Mouse (Mus musculus) thymus, postnatal 10 days (tissue): ENCODE data around the gene Tmigd1.
"Not testable (repeated sequence)": the region's sequence is repeated elsewhere in the genome, so short reads cannot be mapped to it uniquely, and the experiment has no call there.

Source experiments
- DNase-seq, 2 experiments: peaks; one replicate each; pipeline ENCODE4 v3.0.0; 2021; ENCODE audit warnings: low spot score in 2 of 2

Gene Tmigd1

GRCm38 (mm10) chr11:76898751-76899150 lies 3.2 kb upstream of the Tmigd1 start:
- DNase-seq, result no peak

GRCm38 (mm10) chr11:76899758-76900738 lies 1.9 kb upstream of the Tmigd1 start:
- DNase-seq, result no peak

- no peak for DNase-seq
Measured at GRCm38 (mm10) chr11:76904340-76904739, 2.4 kb downstream of the Tmigd1 start.

DNA sequence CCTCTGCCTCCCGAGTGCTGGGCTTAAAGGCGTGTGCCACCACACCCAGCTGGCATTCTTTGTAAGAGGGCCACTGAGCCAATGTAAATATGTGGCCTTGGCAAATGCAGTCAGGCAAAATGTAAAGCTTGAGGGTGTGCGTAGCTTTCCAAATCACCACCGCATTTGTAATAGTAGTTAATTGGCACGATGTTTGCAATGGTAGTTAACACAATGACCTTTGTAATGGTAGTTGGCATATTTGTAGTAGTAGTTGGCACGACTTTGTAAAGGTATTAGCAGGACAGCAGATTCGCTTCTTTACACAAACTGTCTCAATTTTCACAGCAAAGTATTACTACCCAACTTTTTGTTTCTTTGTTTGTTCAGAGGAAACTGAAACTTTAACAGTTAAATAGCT lies 6.7 kb downstream of the Tmigd1 start:
- no peak for DNase-seq

DNA sequence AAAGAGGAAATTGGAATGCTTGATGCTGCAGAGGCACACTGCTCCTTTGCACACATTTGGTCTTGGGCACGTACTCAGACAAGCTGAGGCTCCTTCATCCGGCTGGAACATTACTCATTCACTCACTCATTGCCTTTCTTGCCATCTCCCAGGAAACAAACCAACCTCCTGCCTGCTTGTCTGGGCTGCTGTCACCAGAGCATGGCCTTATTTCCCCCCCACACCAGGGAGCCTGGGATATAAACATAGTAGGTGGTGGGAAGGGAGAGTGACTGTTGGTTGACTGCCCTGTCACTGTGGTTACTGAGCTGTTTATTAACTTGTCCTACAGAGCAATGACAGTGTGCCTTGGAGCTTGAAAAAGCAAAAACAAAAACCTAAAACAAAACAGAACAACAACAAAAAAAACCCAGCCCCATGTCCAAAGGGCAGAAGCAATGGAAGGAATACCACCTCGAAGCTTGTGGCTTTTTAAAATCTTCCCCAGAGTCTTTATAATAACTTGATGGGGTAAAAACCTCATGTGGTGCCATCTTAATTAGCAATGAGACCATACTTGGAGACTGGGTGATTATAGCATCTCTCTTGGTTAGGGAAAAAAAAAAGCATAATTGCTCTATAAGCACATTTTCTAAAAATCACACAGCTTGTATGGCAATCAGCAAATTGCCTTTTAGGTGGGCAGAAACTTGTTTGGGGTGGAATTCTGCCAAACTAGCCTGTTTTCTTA lies 9.5 kb downstream of the Tmigd1 start:
- DNase-seq, result no peak

GRCm38 (mm10) chr11:76912055-76912395 lies 10.1 kb downstream of the Tmigd1 start:
- no peak for DNase-seq

GRCm38 (mm10) chr11:76914366-76914765 lies 12.4 kb downstream of the Tmigd1 start:
- DNase-seq, result no peak

DNA sequence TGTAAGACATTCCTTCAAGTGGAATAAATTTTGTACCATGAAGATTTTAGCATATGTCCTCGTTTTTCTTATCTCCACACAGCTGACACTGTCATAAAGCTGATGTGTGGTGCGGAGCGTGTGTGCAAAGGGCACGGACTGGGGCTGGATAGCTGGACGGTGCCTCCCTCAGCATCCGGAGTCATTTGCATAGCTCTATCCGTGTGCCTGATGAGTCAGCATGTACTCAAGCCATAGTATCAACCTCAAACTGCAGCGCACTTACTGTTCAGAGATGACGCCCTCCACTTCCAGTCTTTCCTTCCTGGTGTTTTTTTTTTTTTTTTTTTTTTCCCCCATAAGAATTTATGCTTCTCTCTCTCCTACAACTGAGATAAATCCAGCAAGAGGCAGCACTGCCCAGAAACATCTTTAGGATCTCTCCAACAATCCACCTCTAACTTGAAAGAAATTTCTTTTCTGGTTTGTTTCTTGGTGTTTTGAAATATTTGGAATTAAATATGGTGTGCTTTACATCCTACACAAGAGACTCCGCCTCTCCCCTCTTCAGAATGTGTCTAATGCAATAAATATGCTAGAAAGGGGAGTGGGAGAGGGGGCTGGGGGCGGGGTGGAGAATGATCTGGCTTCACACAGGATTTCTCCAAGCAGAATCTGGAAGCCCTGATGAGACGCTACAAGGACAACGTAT lies 14.7 kb downstream of the Tmigd1 start:
- DNase-seq, result no peak

DNA sequence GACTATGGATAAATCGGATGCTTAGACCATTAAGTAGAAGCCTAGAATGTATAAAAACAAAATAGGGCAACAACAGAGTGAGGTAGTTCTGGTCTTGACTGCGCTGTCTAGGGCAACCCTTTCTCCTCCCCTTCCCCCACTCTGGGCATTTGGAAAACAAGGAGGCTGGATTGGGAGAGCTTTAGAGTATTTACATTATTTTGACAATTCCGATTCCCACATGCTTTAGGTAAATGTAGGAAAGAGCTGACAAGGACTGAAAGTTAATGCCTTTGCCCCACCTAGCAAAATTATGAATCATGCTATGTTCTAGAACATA lies 15.2 kb downstream of the Tmigd1 start:
- no peak for DNase-seq

- DNase-seq, result no peak
Measured at GRCm38 (mm10) chr11:76920607-76921006, 18.6 kb downstream of the Tmigd1 start.

GRCm38 (mm10) chr11:76924759-76925236 lies 22.8 kb downstream of the Tmigd1 start, which contains the start of gene Blmh:
Gene Blmh, plus strand, starts transcription at chr11:76924809.
- DNase-seq, result no peak

DNA sequence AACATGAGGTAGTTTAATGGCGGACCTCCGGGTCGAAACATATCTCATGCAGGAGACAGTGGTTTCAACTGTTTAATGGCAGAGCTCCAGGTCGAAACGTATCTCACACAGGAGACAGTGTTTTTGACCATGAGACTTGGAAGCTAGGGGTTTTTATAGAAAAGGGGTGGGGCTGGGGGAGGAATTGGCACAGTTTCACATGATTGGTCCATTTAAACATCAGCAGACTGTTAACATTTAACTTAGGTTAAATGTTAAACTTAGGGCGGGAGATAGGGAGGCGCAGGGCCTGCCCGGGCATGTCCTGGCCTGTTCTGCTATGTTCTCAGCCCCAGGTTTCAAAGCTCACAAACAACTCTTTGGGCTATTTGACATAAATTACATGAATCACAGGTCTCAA lies 26.6 kb downstream of the Tmigd1 start:
- DNase-seq, result not testable (repeated sequence)

DNA sequence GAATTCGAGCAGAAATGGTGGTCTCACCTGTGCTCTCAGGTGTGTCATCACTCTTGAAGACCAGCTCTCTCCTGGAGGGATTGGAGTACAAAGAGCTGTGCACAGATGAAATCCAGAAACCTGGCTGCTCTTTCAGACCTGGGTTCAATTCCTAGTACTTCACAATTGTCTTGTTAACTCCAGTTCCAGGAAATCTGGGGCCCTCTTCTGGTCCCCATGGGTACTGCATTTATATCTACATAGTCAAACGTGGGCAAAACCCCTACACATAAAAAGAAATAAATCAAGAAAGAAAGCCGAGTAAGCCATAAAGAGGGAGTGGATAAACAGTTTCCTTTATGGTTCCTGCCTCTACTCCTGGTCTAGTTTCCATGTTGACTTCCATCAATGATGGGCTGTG lies 31.2 kb downstream of the Tmigd1 start:
- DNase-seq, result no peak

GRCm38 (mm10) chr11:76936578-76936977 lies 34.6 kb downstream of the Tmigd1 start:
- no peak for DNase-seq

DNA sequence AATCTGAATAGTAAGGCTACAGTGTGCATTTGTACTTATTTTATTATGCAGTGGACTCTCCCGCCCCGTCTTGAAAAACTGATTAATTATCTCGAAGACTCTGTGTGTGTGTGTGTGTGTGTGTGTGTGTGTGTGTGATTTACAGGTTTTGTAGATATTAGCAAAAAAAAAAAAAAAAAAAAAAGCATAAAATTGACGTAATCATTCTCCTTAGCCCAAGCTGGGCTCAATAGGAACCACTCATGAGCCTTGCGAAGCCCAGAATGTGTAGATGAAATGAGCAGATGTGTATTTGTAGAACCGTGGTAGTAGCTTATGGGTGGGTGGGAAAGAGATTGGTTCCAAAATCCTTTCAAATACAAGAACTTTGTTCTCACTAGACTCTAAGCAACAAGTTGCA lies 42.9 kb downstream of the Tmigd1 start:
- DNase-seq, result no peak

DNA sequence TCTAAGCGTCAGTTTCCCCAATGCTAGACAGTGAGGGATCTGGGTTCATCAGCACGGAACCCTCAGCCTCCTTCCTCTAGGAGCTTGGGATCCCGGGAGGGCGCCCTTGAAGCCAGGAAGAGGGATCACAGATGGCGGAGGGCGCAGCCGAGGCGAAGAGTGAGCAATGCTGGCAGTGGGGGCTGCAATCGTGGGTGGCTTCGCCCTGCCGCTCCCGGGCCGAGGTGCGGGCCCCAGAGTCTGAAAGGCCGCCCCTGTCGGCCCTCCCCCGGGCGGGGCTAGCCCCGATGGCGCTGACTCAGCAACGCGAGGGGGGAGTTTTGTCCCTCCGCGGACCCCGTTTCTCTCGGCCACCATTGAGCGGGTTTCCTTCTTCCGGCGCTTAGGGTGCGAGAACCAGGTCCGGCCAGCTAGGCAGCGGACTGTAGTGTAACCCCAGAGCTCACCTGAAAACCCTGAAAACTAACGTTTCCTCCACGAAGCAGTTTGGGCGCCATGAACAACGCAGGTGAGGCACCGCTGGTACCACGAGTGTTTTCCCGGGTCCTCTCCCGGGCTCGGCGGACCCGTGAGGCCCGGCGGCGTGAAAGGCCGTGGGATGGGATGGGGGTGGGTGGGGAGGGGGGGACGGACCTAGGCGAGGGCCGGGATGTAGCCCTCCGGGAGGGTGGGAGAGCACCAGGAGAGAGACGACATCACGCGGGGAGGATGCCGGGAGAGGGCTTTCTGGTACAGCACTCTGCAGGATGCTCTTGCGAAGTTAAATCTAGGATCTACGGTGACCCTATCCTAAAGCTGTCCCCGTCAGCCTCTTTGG lies 43.6 kb downstream of the Tmigd1 start:
- DNase-seq, result peak; percentile 89 to 94

DNA sequence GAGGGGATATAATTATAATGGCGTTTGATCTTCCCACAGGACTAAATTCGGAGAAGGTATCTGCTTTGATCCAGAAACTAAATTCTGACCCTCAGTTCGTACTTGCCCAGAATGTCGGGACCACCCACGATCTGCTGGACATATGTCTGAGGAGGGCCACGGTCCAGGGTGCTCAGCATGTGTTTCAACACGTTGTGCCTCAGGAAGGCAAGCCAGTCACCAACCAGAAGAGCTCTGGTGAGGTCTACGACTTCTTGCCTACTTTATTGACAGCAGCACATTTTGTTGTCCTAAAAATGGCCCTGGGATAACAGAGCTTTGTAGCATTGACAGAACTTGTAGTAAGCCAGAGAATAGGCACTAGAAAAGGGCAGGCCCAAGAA lies 44.2 kb downstream of the Tmigd1 start:
- DNase-seq, result no peak

- DNase-seq, result no peak
Measured at GRCm38 (mm10) chr11:76953536-76953935, 51.6 kb downstream of the Tmigd1 start.

- no peak for DNase-seq
Measured at GRCm38 (mm10) chr11:76965703-76966102, 63.7 kb downstream of the Tmigd1 start.
